Mouse (Mus musculus): ENCODE measurements at regions not wholly inside any gene's neighbourhood (a gene's known extent, or its start where the extent isn't known, plus 50 kb on each side); places are given as distances from the start of the nearest gene placed in this dataset.
A peak's percentile ranks its signal among the peaks of the same experiment; 100 is the strongest.

- DNase-seq (ENCODE audit: low read depth, low spot score), result no peak
Observed at GRCm38 (mm10) chr4:26637859-26638258, 291.2 kb upstream of the Manea start.

- no peak for DNase-seq (ENCODE audit: low read depth, low spot score)
Observed at GRCm38 (mm10) chr4:26630553-26631206, 284.0 kb upstream of the Manea start.

GRCm38 (mm10) chr4:26629710-26630109, 283.0 kb upstream of the Manea start:
- DNase-seq (ENCODE audit: low read depth, low spot score), result no peak

GRCm38 (mm10) chr4:26627744-26628143, 281.1 kb upstream of the Manea start:
- DNase-seq (ENCODE audit: low read depth, low spot score), result no peak

GRCm38 (mm10) chr4:26589081-26589869, 242.6 kb upstream of the Manea start:
- DNase-seq (ENCODE audit: low read depth, low spot score), result no peak

GRCm38 (mm10) chr4:26555690-26556089, 209.0 kb upstream of the Manea start:
- no peak for DNase-seq (ENCODE audit: low read depth, low spot score)

- peak; percentile 39 for DNase-seq (ENCODE audit: low read depth, low spot score)
Observed at GRCm38 (mm10) chr4:26543833-26544232, 197.1 kb upstream of the Manea start.

- DNase-seq (ENCODE audit: low read depth, low spot score), result no peak
Observed at GRCm38 (mm10) chr4:26542511-26542910, 195.8 kb upstream of the Manea start.

- DNase-seq (ENCODE audit: low read depth, low spot score), result no peak
Observed at GRCm38 (mm10) chr4:26508004-26508403, 161.3 kb upstream of the Manea start.

- DNase-seq (ENCODE audit: low read depth, low spot score), result no peak
Observed at GRCm38 (mm10) chr4:26494262-26494661, 147.6 kb upstream of the Manea start.

GRCm38 (mm10) chr4:26474913-26475312, 128.2 kb upstream of the Manea start:
- no peak for DNase-seq (ENCODE audit: low read depth, low spot score)

GRCm38 (mm10) chr4:26441533-26441932, 94.8 kb upstream of the Manea start:
- no peak for DNase-seq (ENCODE audit: low read depth, low spot score)

- no peak for DNase-seq (ENCODE audit: low read depth, low spot score)
Observed at GRCm38 (mm10) chr4:26422084-26422483, 75.4 kb upstream of the Manea start.

- no peak for DNase-seq (ENCODE audit: low read depth, low spot score)
Observed at GRCm38 (mm10) chr4:26404266-26404665, 57.6 kb upstream of the Manea start.

GRCm38 (mm10) chr4:26402213-26402612, 55.5 kb upstream of the Manea start:
- DNase-seq (ENCODE audit: low read depth, low spot score), result no peak

Measured in embryo, embryonic 11.5 days (tissue).